Mouse (Mus musculus) CH12.LX (cell line): Measurements from ENCODE around the gene Rad17. TPM values are rescaled to one million over a fixed set of nuclear protein-coding genes. Genes with fewer than 3 reads are reported as not detected.

Source experiments
- DNase-seq: peaks from one replicate; pipeline ENCODE4 v3.0.0-alpha.2; 2013; ENCODE audit errors: extremely low read depth
- H3K27ac ChIP-seq: 2 replicates; pipeline ENCODE4 v1.5.1; 2012; ENCODE audit warnings: low read depth, mild to moderate bottlenecking, control low read depth, moderate library complexity; ENCODE audit not compliant: insufficient read depth
- H3K27me3 ChIP-seq: replicated peaks from 2 replicates; pipeline ENCODE3; 2012; ENCODE audit warnings: inconsistent platforms
- H3K36me3 ChIP-seq, 2 experiments: replicated peaks in 1 of 2; 2 replicates each; pipeline versions ENCODE3 to v1.6.1; 2012; ENCODE audit warnings: inconsistent platforms in 1 of 2, low read length in 1 of 2, mild to moderate bottlenecking in 1 of 2, mixed read lengths in 1 of 2, moderate library complexity in 1 of 2; ENCODE audit not compliant: control insufficient read depth in 1 of 2, insufficient read depth in 1 of 2
- H3K4me1 ChIP-seq, 2 experiments: 2 replicates each; pipeline ENCODE4 v1.6.1; 2012; ENCODE audit warnings: inconsistent platforms in 1 of 2, moderate library complexity in 1 of 2; ENCODE audit not compliant: insufficient read depth in 2 of 2, control insufficient read depth in 1 of 2
- H3K4me2 ChIP-seq: 2 replicates; pipeline ENCODE4 v1.6.1; 2012; ENCODE audit warnings: low read depth, mild to moderate bottlenecking, control low read depth; ENCODE audit not compliant: poor library complexity, insufficient read depth, severe bottlenecking
- H3K4me3 ChIP-seq, 3 experiments: fragments of 150-350 bp in 1 of 3; sonication (generic) in 1 of 3; replicated peaks in 1 of 3; 2 replicates each; pipeline versions ENCODE3 to v1.5.1; 2011 to 2012; ENCODE audit warnings: low read depth in 2 of 3, low read length in 2 of 3, mild to moderate bottlenecking in 2 of 3, moderate library complexity in 2 of 3, control low read depth in 1 of 3, improper control_type of control experiment in 1 of 3, inconsistent platforms in 1 of 3, mixed read lengths in 1 of 3; ENCODE audit not compliant: poor library complexity in 1 of 3
- H3K79me2 ChIP-seq: replicated peaks from 2 replicates; pipeline ENCODE4 v1.6.1; 2012; ENCODE audit warnings: mild to moderate bottlenecking, moderate library complexity; ENCODE audit not compliant: control insufficient read depth, poor library complexity, insufficient read depth, severe bottlenecking; ENCODE audit errors: extremely low read depth
- H3K9ac ChIP-seq: 2 replicates; pipeline ENCODE4 v1.6.1; 2012; ENCODE audit warnings: low read depth, mild to moderate bottlenecking, control low read depth, moderate library complexity; ENCODE audit not compliant: insufficient read depth
- H3K9me3 ChIP-seq: replicated peaks from 2 replicates; pipeline ENCODE3; 2012; ENCODE audit warnings: low read length, inconsistent platforms, mixed read lengths
- BHLHE40 ChIP-seq: IDR thresholded peaks from 2 replicates; pipeline ENCODE4 v1.6.1; 2011; ENCODE audit warnings: mild to moderate bottlenecking, low read depth, low read length, improper control_type of control experiment
- CHD2 ChIP-seq: IDR thresholded peaks from 2 replicates; pipeline ENCODE4 v1.6.1; 2011; ENCODE audit warnings: low read length, improper control_type of control experiment
- CTCF ChIP-seq, 2 experiments: IDR thresholded peaks in 1 of 2; conservative IDR thresholded peaks in 1 of 2; 2 replicates each; pipeline ENCODE4 v1.5.1; 2011 to 2012; ENCODE audit warnings: low read depth in 2 of 2, low read length in 2 of 2, improper control_type of control experiment in 1 of 2, inconsistent platforms in 1 of 2, mild to moderate bottlenecking in 1 of 2, moderate library complexity in 1 of 2
- E2F4 ChIP-seq: IDR thresholded peaks from 2 replicates; pipeline ENCODE4 v1.6.1; 2011; ENCODE audit warnings: low read depth, low read length, improper control_type of control experiment; ENCODE audit not compliant: insufficient replicate concordance
- ETS1 ChIP-seq: conservative IDR thresholded peaks from 2 replicates; pipeline ENCODE4 v1.6.1; 2012; ENCODE audit warnings: low read depth, mild to moderate bottlenecking, inconsistent platforms, low read length, improper control_type of control experiment, moderate library complexity
- GABPA ChIP-seq: IDR thresholded peaks from 2 replicates; pipeline ENCODE4 v1.6.1; 2012; ENCODE audit warnings: low read depth, low read length, improper control_type of control experiment, inconsistent platforms; ENCODE audit not compliant: insufficient replicate concordance
- HCFC1 ChIP-seq: IDR thresholded peaks from 2 replicates; pipeline ENCODE4 v1.6.1; 2012; ENCODE audit warnings: low read depth, mild to moderate bottlenecking, inconsistent platforms, low read length, improper control_type of control experiment
- IRF4 ChIP-seq: IDR thresholded peaks from 2 replicates; pipeline ENCODE4 v1.6.1; 2014; ENCODE audit warnings: low read depth, mild to moderate bottlenecking, inconsistent platforms, low read length, improper control_type of control experiment
- JUN ChIP-seq: IDR thresholded peaks from 2 replicates; pipeline ENCODE4 v1.6.1; 2011; ENCODE audit warnings: low read depth, mild to moderate bottlenecking, low read length, improper control_type of control experiment, moderate library complexity; ENCODE audit not compliant: insufficient read depth
- KAT2A ChIP-seq: IDR thresholded peaks from 2 replicates; pipeline ENCODE4 v1.6.1; 2012; ENCODE audit warnings: low read length, improper control_type of control experiment, inconsistent platforms; ENCODE audit not compliant: insufficient replicate concordance
- MAFK ChIP-seq: IDR thresholded peaks from 2 replicates; pipeline ENCODE4 v1.6.1; 2011; ENCODE audit warnings: low read length, improper control_type of control experiment; ENCODE audit not compliant: insufficient replicate concordance
- MAZ ChIP-seq: IDR thresholded peaks from 2 replicates; pipeline ENCODE4 v1.6.1; 2012; ENCODE audit warnings: low read depth, mild to moderate bottlenecking, inconsistent platforms, low read length, improper control_type of control experiment, moderate library complexity
- MEF2A ChIP-seq: IDR thresholded peaks from 2 replicates; pipeline ENCODE4 v1.6.1; 2014; ENCODE audit warnings: low read depth, mild to moderate bottlenecking, inconsistent platforms, low read length, improper control_type of control experiment, borderline replicate concordance
- NELFE ChIP-seq: IDR thresholded peaks from 2 replicates; pipeline ENCODE4 v1.6.1; 2011; ENCODE audit warnings: low read depth, low read length, improper control_type of control experiment
- NRF1 ChIP-seq: IDR thresholded peaks from 2 replicates; pipeline ENCODE4 v1.6.1; 2014; ENCODE audit warnings: low read depth, mild to moderate bottlenecking, inconsistent platforms, low read length, improper control_type of control experiment, moderate library complexity
- POLR2A ChIP-seq: IDR thresholded peaks from 2 replicates; pipeline ENCODE4 v1.6.1; 2011; ENCODE audit warnings: low read depth, mild to moderate bottlenecking, improper control_type of control experiment, low read length
- RAD21 ChIP-seq: IDR thresholded peaks from 2 replicates; pipeline ENCODE4 v1.6.1; 2011; ENCODE audit warnings: low read depth, mild to moderate bottlenecking, low read length, improper control_type of control experiment, moderate library complexity
- SMC3 ChIP-seq: IDR thresholded peaks from 2 replicates; pipeline ENCODE4 v1.6.1; 2011; ENCODE audit warnings: low read depth, low read length, improper control_type of control experiment
- USF1 ChIP-seq: IDR thresholded peaks from 2 replicates; pipeline ENCODE4 v1.6.1; 2014; ENCODE audit warnings: low read depth, mild to moderate bottlenecking, inconsistent platforms, low read length, improper control_type of control experiment
- ZKSCAN1 ChIP-seq: IDR thresholded peaks from 2 replicates; pipeline ENCODE4 v1.6.1; 2012; ENCODE audit warnings: low read depth, inconsistent platforms, low read length, improper control_type of control experiment, borderline replicate concordance
- dilution Hi-C: fragments of 300-500 bp; cut with MboI; formaldehyde crosslinking; loops from 2 replicates; pipeline ENCODE4 v1.14.3; 2020; ENCODE audit warnings: low sequenced_read_pairs; ENCODE audit not compliant: extremely low pct_unique_long_range_greater_than_20kb, extremely low pct_ligation_motif_present
- in situ Hi-C: fragments of 300-500 bp; cut with MboI; formaldehyde crosslinking; loops from 3 replicates; pipeline ENCODE4 v1.14.3; 2019; ENCODE audit warnings: low sequenced_read_pairs, low pct_ligation_motif_present, low pct_unique_long_range_greater_than_20kb, mixed read lengths
- polyA plus RNA-seq: library from polyadenylated mRNA; unstranded; fragments of >175 nt; gene quantifications from 2 replicates; pipeline ENCODE4 v1.2.1, GENCODE M21; 2012; ENCODE audit warnings: low read depth; ENCODE audit not compliant: insufficient read length
- total RNA-seq, 2 experiments: library from RNA; depleted of rRNA; stranded (reverse); fragments of 300-350 nt in 1 of 2; fragments of >200 nt in 1 of 2; gene quantifications; 2 replicates each; pipeline ENCODE4 v1.2.3; 2012 to 2014

Rad17 gene
- total and polyA plus RNA-seq, 3 experiments = 19.8 to 47.8 (median 19.8) TPM

DNA sequence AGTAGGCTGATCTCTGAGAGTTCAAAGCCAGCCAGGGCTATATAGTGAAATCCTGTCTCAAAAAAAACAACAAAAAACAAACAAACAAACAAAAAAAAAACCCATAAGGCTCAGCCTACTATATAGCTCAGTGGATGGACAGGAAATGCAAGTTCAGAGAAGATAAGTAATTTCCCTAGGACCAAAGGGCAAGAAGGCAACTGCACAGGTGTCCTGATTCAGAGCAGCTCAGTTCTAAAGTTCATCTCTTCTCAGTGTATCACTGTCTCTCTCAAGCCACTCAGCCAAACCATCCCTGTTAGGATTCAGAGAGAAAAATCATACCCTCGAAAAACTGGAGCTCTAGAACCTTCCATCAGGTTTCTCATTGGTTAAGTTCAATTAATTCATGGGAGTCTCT lies 45.0 kb downstream of the Rad17 start:
- H3K27ac ChIP-seq = no peak overlapping the region
- H3K9ac ChIP-seq = no peak overlapping the region
- H3K4me1 ChIP-seq = no peaks in the 10 kb centered on the region
- H3K79me2 ChIP-seq = no peaks in the 10 kb centered on the region
- H3K4me2 ChIP-seq = no peak overlapping the region
- no peak for DNase-seq
- in situ Hi-C loops (no loop called here), dilution Hi-C loops (no loop called here)
- no peaks in the 10 kb centered on the region for H3K27me3 ChIP-seq
- no peaks in the 10 kb centered on the region for H3K36me3 ChIP-seq
- no peak for TF ChIP-seq HCFC1
- TF ChIP-seq MEF2A = no peak
- no peak for TF ChIP-seq ZKSCAN1
- no peak for TF ChIP-seq IRF4
- no peak for TF ChIP-seq E2F4
- no peak for TF ChIP-seq MAFK
- TF ChIP-seq MAZ = no peak
- no peak for TF ChIP-seq CHD2
- TF ChIP-seq BHLHE40 = no peak
- TF ChIP-seq RAD21 = no peak
- no peak for TF ChIP-seq ETS1
- no peak for TF ChIP-seq GABPA
- no peak for TF ChIP-seq POLR2A
- TF ChIP-seq NRF1 = no peak
- TF ChIP-seq JUN = no peak
- no peak for TF ChIP-seq CTCF (conservative IDR thresholded peaks at IDR 0.05 in 1 of 2, IDR thresholded peaks at IDR 0.05 in 1 of 2; ENCODE audit: low read depth in 2 of 2, low read length in 2 of 2)
- TF ChIP-seq USF1 = no peak
- no peak for TF ChIP-seq SMC3
- no peak overlapping the region for H3K4me3 ChIP-seq
- peaks cover 5% of the 10 kb centered on the region for H3K9me3 ChIP-seq

DNA sequence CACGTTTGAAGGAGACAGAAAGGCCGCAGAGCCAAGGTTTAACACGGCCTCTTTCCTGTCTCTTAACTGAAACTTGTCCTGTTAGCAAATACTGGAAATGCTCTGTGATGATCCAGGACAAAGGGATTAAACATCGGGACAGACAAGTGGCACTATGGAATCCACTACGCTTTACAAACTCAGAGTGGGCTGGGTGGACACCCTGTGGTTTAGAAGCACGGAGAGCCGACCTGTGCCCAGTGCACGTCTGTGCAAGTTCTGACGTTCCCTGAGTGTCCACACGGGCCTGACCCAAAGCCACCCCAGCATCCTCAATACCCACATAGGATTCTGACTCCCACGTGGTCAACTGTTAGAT lies 47.1 kb downstream of the Rad17 start:
- dilution Hi-C loops = no loop called here
- no peak for DNase-seq

More for the DNA sequence above, 47.1 kb downstream of the Rad17 start:
- Histone ChIP-seq H3K4me2 (no peak overlapping the region), H3K36me3 (no peaks in the 10 kb centered on the region), H3K4me1 (no peaks in the 10 kb centered on the region), H3K27ac (no peak overlapping the region), H3K27me3 (no peaks in the 10 kb centered on the region), H3K79me2 (no peaks in the 10 kb centered on the region), H3K9me3 (peaks cover 5% of the 10 kb centered on the region), H3K9ac (no peak overlapping the region), H3K4me3 (no peak overlapping the region)
- TF ChIP-seq RAD21 (no peak), E2F4 (no peak), KAT2A (no peak), NELFE (no peak)
- in situ Hi-C loops = no loop called here
